Mouse (Mus musculus) ES-Bruce4 (cell line): ENCODE data around the gene Nps. TPM values are rescaled to one million over a fixed set of nuclear protein-coding genes. Genes with fewer than 3 reads are reported as not detected.
"Not testable (repeated sequence)": the region's sequence is repeated elsewhere in the genome, so short reads cannot be mapped to it uniquely, and the experiment has no call there.

Source experiments
- H3K27ac ChIP-seq: 2 replicates; pipeline ENCODE4 v1.5.1; 2012; ENCODE audit warnings: low read length, inconsistent platforms; ENCODE audit not compliant: insufficient read depth
- H3K27me3 ChIP-seq: 2 replicates; pipeline ENCODE4 v1.6.1; 2012; ENCODE audit warnings: mild to moderate bottlenecking, low read length, inconsistent platforms; ENCODE audit not compliant: control insufficient read depth, poor library complexity, insufficient read depth, severe bottlenecking
- H3K36me3 ChIP-seq: 2 replicates; pipeline ENCODE4 v1.6.1; 2012; ENCODE audit warnings: inconsistent platforms, mild to moderate bottlenecking, low read length, moderate library complexity; ENCODE audit not compliant: control insufficient read depth, poor library complexity, insufficient read depth, severe bottlenecking
- H3K4me1 ChIP-seq: one replicate; pipeline ENCODE4 v1.8.1; 2011; ENCODE audit warnings: low read length; ENCODE audit not compliant: control insufficient read depth, insufficient read depth
- H3K4me3 ChIP-seq: 2 replicates; pipeline ENCODE4 v1.5.1; 2011; ENCODE audit warnings: low read depth, mild to moderate bottlenecking, low read length
- H3K9ac ChIP-seq: 2 replicates; pipeline ENCODE4 v1.6.1; 2012; ENCODE audit warnings: low read depth, mild to moderate bottlenecking, inconsistent platforms; ENCODE audit not compliant: poor library complexity, severe bottlenecking
- H3K9me3 ChIP-seq: replicated peaks from 2 replicates; pipeline ENCODE4 v1.6.1; 2012; ENCODE audit warnings: mild to moderate bottlenecking, low read length, inconsistent platforms; ENCODE audit not compliant: control insufficient read depth, poor library complexity, insufficient read depth, severe bottlenecking
- CTCF ChIP-seq: IDR thresholded peaks from one replicate; pipeline ENCODE4 v1.8.1; 2011; ENCODE audit warnings: low read depth, low read length
- EP300 ChIP-seq: IDR thresholded peaks from 2 replicates; pipeline ENCODE4 v1.6.1; 2011; ENCODE audit warnings: low read depth, low read length; ENCODE audit not compliant: insufficient read depth
- POLR2A ChIP-seq: IDR thresholded peaks from one replicate; pipeline ENCODE4 v1.8.1; 2011; ENCODE audit warnings: low read length; ENCODE audit not compliant: insufficient read depth
- polyA plus RNA-seq: library from polyadenylated mRNA; stranded (reverse); fragments of >200 nt; gene quantifications from 2 replicates; pipeline ENCODE4 v1.2.4, GENCODE M21; 2011; ENCODE audit warnings: low read depth; ENCODE audit not compliant: missing spikeins, insufficient read depth, insufficient read length

The Nps gene
- not detected in 2 replicates for polyA plus RNA-seq

- H3K36me3 ChIP-seq, H3K27ac ChIP-seq, H3K4me3 ChIP-seq, H3K9me3 ChIP-seq, H3K9ac ChIP-seq, H3K27me3 ChIP-seq, H3K4me1 ChIP-seq: not testable (repeated sequence)
Observed at GRCm38 (mm10) chr7:135258053-135258753, at the start of gene Nps. Nps (plus strand) TSS chr7:135258703.

GRCm38 (mm10) chr7:135208947-135209567 is 49.4 kb upstream of the Nps start:
- H3K27ac ChIP-seq = no peak overlapping the region
- H3K9me3 ChIP-seq = no peaks in the 10 kb centered on the region
- no peaks in the 10 kb centered on the region for H3K27me3 ChIP-seq
- no peaks in the 10 kb centered on the region for H3K36me3 ChIP-seq
- H3K4me1 ChIP-seq = no peaks in the 10 kb centered on the region
- H3K9ac ChIP-seq = no peak overlapping the region
- no peak for TF ChIP-seq EP300
- no peak for TF ChIP-seq CTCF
- TF ChIP-seq POLR2A = no peak
- H3K4me3 ChIP-seq = no peak overlapping the region

- Histone ChIP-seq H3K36me3 (no peaks in the 10 kb centered on the region), H3K4me1 (no peaks in the 10 kb centered on the region), H3K9ac (no peak overlapping the region), H3K4me3 (no peak overlapping the region), H3K27me3 (no peaks in the 10 kb centered on the region), H3K27ac (no peak overlapping the region), H3K9me3 (no peaks in the 10 kb centered on the region)
- TF ChIP-seq POLR2A (no peak), CTCF (no peak), EP300 (no peak)
Observed at GRCm38 (mm10) chr7:135210296-135210695, 48.2 kb upstream of the Nps start.

GRCm38 (mm10) chr7:135210831-135211230 is 47.7 kb upstream of the Nps start:
- Histone ChIP-seq H3K4me1 (no peaks in the 10 kb centered on the region), H3K9ac (no peak overlapping the region), H3K27ac (no peak overlapping the region), H3K27me3 (no peaks in the 10 kb centered on the region), H3K9me3 (no peaks in the 10 kb centered on the region), H3K36me3 (no peaks in the 10 kb centered on the region), H3K4me3 (no peak overlapping the region)
- TF ChIP-seq POLR2A (no peak), CTCF (no peak), EP300 (no peak)

- Histone ChIP-seq H3K9me3 (no peaks in the 10 kb centered on the region), H3K4me1 (no peaks in the 10 kb centered on the region), H3K36me3 (no peaks in the 10 kb centered on the region), H3K4me3 (no peak overlapping the region), H3K9ac (no peak overlapping the region), H3K27ac (no peak overlapping the region), H3K27me3 (no peaks in the 10 kb centered on the region)
- TF ChIP-seq POLR2A (no peak), EP300 (no peak), CTCF (no peak)
Observed at GRCm38 (mm10) chr7:135212505-135212904, 46.0 kb upstream of the Nps start.

- Histone ChIP-seq H3K4me3 (no peak overlapping the region), H3K36me3 (no peaks in the 10 kb centered on the region), H3K9me3 (no peaks in the 10 kb centered on the region), H3K27me3 (no peaks in the 10 kb centered on the region), H3K27ac (no peak overlapping the region), H3K9ac (no peak overlapping the region), H3K4me1 (no peaks in the 10 kb centered on the region)
- TF ChIP-seq EP300 (no peak), POLR2A (no peak), CTCF (no peak)
Observed at GRCm38 (mm10) chr7:135221475-135221874, 37.0 kb upstream of the Nps start.
